Mouse (Mus musculus) thymus, adult 2 months (tissue): ENCODE results near the gene Grik1. TPM values are rescaled to one million over a fixed set of nuclear protein-coding genes. Genes with fewer than 3 reads are reported as not detected.

Experiments
- DNase-seq: peaks from one replicate; pipeline ENCODE4 v3.0.0; 2021
- H3K27ac ChIP-seq: fragments of 200-500 bp; 2 replicates; pipeline ENCODE4 v1.5.1; 2012; ENCODE audit warnings: low read length, control low read depth; ENCODE audit not compliant: control insufficient read depth, insufficient read depth
- H3K27me3 ChIP-seq: fragments of 200-500 bp; 2 replicates; pipeline ENCODE4 v1.6.1; 2012; ENCODE audit warnings: mild to moderate bottlenecking, low read length, moderate library complexity, mixed read lengths; ENCODE audit not compliant: control insufficient read depth, insufficient read depth
- H3K36me3 ChIP-seq: fragments of 200-500 bp; 2 replicates; pipeline ENCODE4 v1.6.1; 2012; ENCODE audit warnings: mild to moderate bottlenecking, low read length, moderate library complexity; ENCODE audit not compliant: control insufficient read depth, insufficient read depth
- H3K4me1 ChIP-seq: fragments of 200-500 bp; replicated peaks from 2 replicates; pipeline ENCODE4 v1.6.1; 2012; ENCODE audit warnings: low read length; ENCODE audit not compliant: control insufficient read depth, insufficient read depth
- H3K4me3 ChIP-seq: fragments of 200-500 bp; 2 replicates; pipeline ENCODE4 v1.5.1; 2012; ENCODE audit warnings: mild to moderate bottlenecking, low read length, control low read depth, moderate library complexity; ENCODE audit not compliant: control insufficient read depth, insufficient read depth
- CTCF ChIP-seq: fragments of 200-500 bp; IDR thresholded peaks from 2 replicates; pipeline ENCODE4 v1.5.1; 2012; ENCODE audit warnings: mild to moderate bottlenecking, control low read depth, low read length, moderate library complexity, borderline replicate concordance; ENCODE audit not compliant: control insufficient read depth, poor library complexity, insufficient read depth; ENCODE audit errors: extremely low read depth
- POLR2A ChIP-seq: fragments of 200-500 bp; IDR thresholded peaks from 2 replicates; pipeline ENCODE4 v1.6.1; 2012; ENCODE audit warnings: mild to moderate bottlenecking, low read length, control low read depth, moderate library complexity; ENCODE audit not compliant: control insufficient read depth, poor library complexity, insufficient read depth; ENCODE audit errors: extremely low read depth
- WGBS: fragments of 180-500 bp; shearing (Covaris S2); methylation state at CpG from one replicate; pipeline ENCODE4 v1.1.7; 2018; 5-methylcytosine and 5-hydroxymethylcytosine counted together
- polyA plus RNA-seq: library from polyadenylated mRNA; depleted of rRNA; stranded (reverse); fragments of >200 nt; gene quantifications from 2 replicates; pipeline ENCODE4 v1.2.3, GENCODE M21; 2012

The Grik1 gene
- polyA plus RNA-seq, 1 experiment: 0.04 TPM

DNA sequence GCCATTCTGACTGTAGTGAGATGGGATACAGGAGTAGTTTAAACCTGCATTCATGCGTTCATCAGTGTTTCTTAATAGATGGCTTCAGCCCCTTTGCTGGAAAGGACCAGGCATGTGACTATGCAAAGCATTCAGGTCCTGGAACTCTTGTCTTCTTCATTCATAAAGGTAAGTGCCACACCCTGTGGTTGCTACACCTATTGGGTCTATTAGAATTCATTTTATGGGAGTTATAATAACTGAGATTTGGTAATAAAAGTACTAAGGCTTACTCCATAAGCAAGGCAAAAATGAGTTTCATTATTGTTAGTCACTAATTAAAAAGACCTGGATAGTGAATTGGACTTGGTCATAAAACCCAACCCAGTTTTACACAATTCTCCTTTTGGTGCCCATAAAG, 355.4 kb downstream of the Grik1 start:
- WGBS: 91% methylated on average over 1 of the region's 1 CpGs
- TF ChIP-seq POLR2A (no peak), CTCF (no peak)
- DNase-seq: no peak

DNA sequence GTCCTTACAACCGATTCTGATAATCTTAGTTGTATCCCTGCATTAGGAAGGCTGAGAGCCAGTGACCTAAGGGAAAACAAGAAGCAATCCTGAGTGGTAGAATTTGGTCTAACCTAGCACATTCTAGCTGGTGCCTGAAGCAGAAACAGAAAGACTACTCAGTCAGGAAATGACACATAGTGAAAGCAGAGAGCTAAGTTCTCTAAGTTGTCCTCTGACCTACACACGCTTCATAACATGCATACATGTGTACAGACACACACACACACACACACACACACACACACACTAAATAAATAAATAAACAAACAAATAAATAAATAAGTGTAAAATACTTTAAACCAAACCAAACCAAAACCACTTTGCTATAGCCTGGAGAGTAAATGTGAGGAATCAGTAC, 358.7 kb downstream of the Grik1 start:
- Histone ChIP-seq H3K27me3 (no peaks in the 10 kb centered on the region), H3K27ac (no peak overlapping the region), H3K4me1 (no peaks in the 10 kb centered on the region), H3K36me3 (no peaks in the 10 kb centered on the region), H3K4me3 (no peak overlapping the region)
- 92% methylated on average over 2 of the region's 2 CpGs for WGBS
- TF ChIP-seq POLR2A: no peak
- TF ChIP-seq CTCF: no peak
- DNase-seq: no peak

More for the DNA sequence above, 355.4 kb downstream of the Grik1 start:
- Histone ChIP-seq H3K4me1 (no peaks in the 10 kb centered on the region), H3K27ac (no peak overlapping the region), H3K27me3 (no peaks in the 10 kb centered on the region), H3K4me3 (no peak overlapping the region), H3K36me3 (no peaks in the 10 kb centered on the region)

DNA sequence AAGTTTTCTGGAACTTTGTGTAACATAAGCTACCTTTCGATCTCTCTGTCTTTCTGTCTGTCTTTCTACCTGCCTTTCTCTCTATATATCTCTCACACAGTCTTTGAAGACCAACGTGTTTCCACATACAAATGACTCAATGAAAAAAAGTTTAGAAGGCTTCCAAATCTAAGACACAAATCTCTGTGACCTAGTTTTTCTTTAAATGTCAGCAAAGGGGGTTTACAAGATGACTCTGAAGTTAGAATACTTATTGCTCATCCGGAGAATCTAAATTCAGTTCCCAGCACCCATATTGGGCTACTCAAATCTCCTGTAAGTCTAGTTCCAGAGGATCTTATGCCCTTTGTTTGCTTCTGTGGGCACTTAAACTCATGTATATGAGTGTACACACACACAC, 359.5 kb downstream of the Grik1 start:
- 92% methylated on average over 3 of the region's 3 CpGs for WGBS
- TF ChIP-seq CTCF: no peak
- TF ChIP-seq POLR2A: no peak
- no peak for DNase-seq

DNA sequence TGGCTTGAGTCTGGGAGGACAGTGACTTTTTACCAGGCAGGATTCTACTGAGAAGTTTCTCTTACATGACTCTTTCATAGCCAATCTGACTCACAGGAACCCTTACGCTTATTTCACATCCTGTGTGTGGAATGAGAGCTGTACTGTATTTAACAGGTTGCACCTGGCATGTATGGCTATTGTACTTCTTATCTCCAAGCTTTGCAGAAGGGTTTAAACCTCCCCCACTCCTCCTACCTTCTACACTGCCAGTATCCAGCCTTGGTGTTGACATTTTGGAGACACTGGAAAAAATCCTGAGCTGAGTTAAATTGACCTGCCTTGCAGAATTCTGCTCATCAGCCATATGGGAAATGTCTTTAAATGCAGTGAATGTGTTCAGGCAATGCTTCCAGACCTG, 361.4 kb downstream of the Grik1 start:
- DNase-seq: no peak
- Histone ChIP-seq H3K4me1 (no peaks in the 10 kb centered on the region), H3K4me3 (no peak overlapping the region), H3K27ac (no peak overlapping the region), H3K27me3 (no peaks in the 10 kb centered on the region), H3K36me3 (no peaks in the 10 kb centered on the region)
- WGBS: 86% methylated on average over 1 of the region's 1 CpGs
- TF ChIP-seq POLR2A: no peak
- TF ChIP-seq CTCF: no peak

More for the DNA sequence above, 359.5 kb downstream of the Grik1 start:
- H3K4me1 ChIP-seq: no peaks in the 10 kb centered on the region
- no peak overlapping the region for H3K4me3 ChIP-seq
- H3K27me3 ChIP-seq: no peaks in the 10 kb centered on the region
- H3K27ac ChIP-seq: no peak overlapping the region
- H3K36me3 ChIP-seq: no peaks in the 10 kb centered on the region

DNA sequence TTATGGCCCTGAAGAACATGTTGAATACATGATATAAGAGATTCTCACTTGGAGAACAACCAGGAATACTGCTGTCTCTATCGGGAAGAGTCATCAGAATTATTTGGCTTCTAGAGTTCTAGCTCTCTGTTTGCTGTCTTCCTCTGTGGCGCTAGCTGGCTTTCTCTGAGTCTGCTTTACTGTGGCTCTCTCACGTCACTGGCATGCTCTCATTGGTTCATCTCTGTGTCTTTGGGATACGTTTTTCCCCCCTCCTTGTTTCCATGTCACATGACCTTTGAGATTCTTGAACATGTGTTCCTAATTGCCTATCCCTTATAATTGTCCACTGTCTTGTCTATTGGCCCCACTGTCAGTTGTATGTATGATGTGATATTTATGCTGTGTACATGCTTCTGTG, 372.2 kb downstream of the Grik1 start:
- no peaks in the 10 kb centered on the region for H3K4me1 ChIP-seq
- 90% methylated on average over 4 of the region's 4 CpGs for WGBS
- DNase-seq: no peak
- no peaks in the 10 kb centered on the region for H3K27me3 ChIP-seq
- H3K36me3 ChIP-seq: no peaks in the 10 kb centered on the region
- no peak overlapping the region for H3K27ac ChIP-seq
- H3K4me3 ChIP-seq: no peak overlapping the region
- TF ChIP-seq POLR2A: no peak
- TF ChIP-seq CTCF: no peak

DNA sequence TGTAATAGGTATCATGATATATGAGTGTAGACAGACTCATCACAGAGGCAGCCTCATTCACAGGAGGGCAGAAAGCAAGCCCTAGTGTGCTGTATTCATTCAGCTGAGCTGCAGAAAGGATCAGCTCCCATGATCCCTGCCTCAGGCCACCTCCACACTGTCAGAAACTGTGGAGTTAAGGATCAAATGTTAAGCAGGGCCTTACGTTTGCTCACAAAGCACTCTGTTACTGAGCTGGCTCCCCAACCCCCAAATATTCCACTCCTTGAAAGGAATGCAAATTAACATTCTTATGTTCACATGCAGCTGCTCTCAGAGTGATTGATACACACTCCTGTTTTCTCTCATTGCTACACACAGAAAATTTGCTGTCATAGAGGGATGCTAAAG, 372.9 kb downstream of the Grik1 start:
- WGBS: 81% methylated on average over 1 of the region's 1 CpGs

More for the DNA sequence above, 372.9 kb downstream of the Grik1 start:
- Histone ChIP-seq H3K27me3 (no peaks in the 10 kb centered on the region), H3K36me3 (no peaks in the 10 kb centered on the region), H3K27ac (no peak overlapping the region), H3K4me3 (no peak overlapping the region), H3K4me1 (no peaks in the 10 kb centered on the region)
- TF ChIP-seq POLR2A: no peak
- DNase-seq: no peak
